Mouse (Mus musculus): Measurements from ENCODE around the gene Kif1b. TPM values are rescaled to one million over a fixed set of nuclear protein-coding genes. Genes with fewer than 3 reads are reported as not detected.

The Kif1b gene
- total and polyA plus RNA-seq, 3 experiments, result 10.0 to 27.6 (median 17.0) TPM

DNA sequence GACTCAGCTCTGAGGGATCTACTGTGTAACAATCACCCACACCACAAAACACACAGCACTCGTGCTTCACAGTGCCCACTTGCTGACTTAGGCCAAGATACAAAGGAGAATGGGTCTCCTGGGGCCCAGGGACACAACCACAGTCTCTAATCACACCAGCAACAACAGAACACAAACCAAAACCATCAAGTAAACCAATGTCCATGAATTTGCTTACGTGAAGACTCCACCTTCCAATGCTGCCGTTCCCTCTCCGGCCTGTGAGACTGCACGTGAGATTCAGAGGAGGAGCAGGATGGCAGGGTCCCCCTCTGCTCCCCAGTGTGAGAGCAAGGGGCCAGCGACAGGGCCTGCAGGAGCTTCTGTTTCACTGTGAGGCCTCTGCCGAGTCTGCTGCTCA is 25.2 kb upstream of the Kif1b start:
- Histone ChIP-seq H3K4me2 (ENCODE audit: insufficient read depth, low read depth, poor library complexity, severe bottlenecking) (no peak overlapping the region), H3K9me3 (replicated peaks; ENCODE audit: low read length) (peaks cover 5% of the 10 kb centered on the region), H3K9ac (ENCODE audit: insufficient read depth, low read depth) (no peak overlapping the region), H3K79me2 (replicated peaks; ENCODE audit: control insufficient read depth, extremely low read depth, insufficient read depth, poor library complexity, severe bottlenecking) (no peaks in the 10 kb centered on the region), H3K36me3 (replicated peaks in 1 of 2; ENCODE audit: control insufficient read depth in 1 of 2, insufficient read depth in 1 of 2, low read length in 1 of 2) (peaks cover 72 to 90% of the 10 kb centered on the region in 2 experiments), H3K27me3 (replicated peaks) (no peaks in the 10 kb centered on the region), H3K27ac (ENCODE audit: insufficient read depth, low read depth) (no peak overlapping the region), H3K4me1 (ENCODE audit: control insufficient read depth in 1 of 2, insufficient read depth in 2 of 2) (no peaks in the 10 kb centered on the region), H3K4me3 (replicated peaks in 1 of 3; ENCODE audit: low read depth in 2 of 3, low read length in 2 of 3, poor library complexity in 1 of 3) (no peak overlapping the region)
- dilution Hi-C loops (cut with MboI; ENCODE audit: extremely low pct_ligation_motif_present, extremely low pct_unique_long_range_greater_than_20kb, low sequenced_read_pairs) (no loop called here), in situ Hi-C loops (cut with MboI; ENCODE audit: low pct_ligation_motif_present, low pct_unique_long_range_greater_than_20kb, low sequenced_read_pairs) (no loop called here)
- no peak for DNase-seq (ENCODE audit: extremely low read depth)
- TF ChIP-seq GABPA (IDR thresholded peaks at IDR 0.05; ENCODE audit: insufficient replicate concordance, low read depth, low read length), result no peak

DNA sequence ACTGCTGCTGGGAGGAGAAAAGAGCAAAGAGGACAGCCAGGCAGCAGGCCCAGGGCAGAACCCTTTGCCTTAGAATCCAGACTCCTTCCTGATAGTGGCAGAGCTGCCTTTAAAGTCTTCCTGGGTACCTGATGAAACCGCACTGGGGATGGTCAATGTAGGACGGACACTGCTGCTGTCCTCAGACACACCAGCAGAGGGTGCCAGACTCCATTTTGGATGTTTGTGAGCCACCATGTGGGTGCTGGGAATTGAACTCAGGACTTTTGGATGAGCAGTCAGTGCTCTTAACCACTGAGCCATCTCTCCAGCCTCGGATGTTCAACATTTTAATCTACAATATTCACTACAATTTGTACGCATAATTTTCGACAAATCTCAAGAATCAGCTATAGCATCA is 23.0 kb upstream of the Kif1b start:
- in situ Hi-C loops (cut with MboI; ENCODE audit: low pct_ligation_motif_present, low pct_unique_long_range_greater_than_20kb, low sequenced_read_pairs) (no loop called here), dilution Hi-C loops (cut with MboI; ENCODE audit: extremely low pct_ligation_motif_present, extremely low pct_unique_long_range_greater_than_20kb, low sequenced_read_pairs) (no loop called here)
- Histone ChIP-seq H3K9ac (ENCODE audit: insufficient read depth, low read depth) (no peak overlapping the region), H3K4me1 (ENCODE audit: control insufficient read depth in 1 of 2, insufficient read depth in 2 of 2) (peaks cover 3 to 12% of the 10 kb centered on the region in 2 experiments; a peak in 3 of 4 replicates), H3K4me3 (replicated peaks in 1 of 3; ENCODE audit: low read depth in 2 of 3, low read length in 2 of 3, poor library complexity in 1 of 3) (no peak overlapping the region), H3K9me3 (replicated peaks; ENCODE audit: low read length) (peaks cover 5% of the 10 kb centered on the region), H3K4me2 (ENCODE audit: insufficient read depth, low read depth, poor library complexity, severe bottlenecking) (no peak overlapping the region), H3K36me3 (replicated peaks in 1 of 2; ENCODE audit: control insufficient read depth in 1 of 2, insufficient read depth in 1 of 2, low read length in 1 of 2) (peaks cover 58 to 79% of the 10 kb centered on the region in 2 experiments), H3K27me3 (replicated peaks) (no peaks in the 10 kb centered on the region), H3K27ac (ENCODE audit: insufficient read depth, low read depth) (no peak overlapping the region), H3K79me2 (replicated peaks; ENCODE audit: control insufficient read depth, extremely low read depth, insufficient read depth, poor library complexity, severe bottlenecking) (no peaks in the 10 kb centered on the region)
- TF ChIP-seq JUN (IDR thresholded peaks at IDR 0.05; ENCODE audit: insufficient read depth, low read depth, low read length) (no peak), CTCF (conservative IDR thresholded peaks at IDR 0.05 in 1 of 2, IDR thresholded peaks at IDR 0.05 in 1 of 2; ENCODE audit: low read depth in 2 of 2, low read length in 2 of 2) (peak in 1 of 2 experiments; percentile 24; a peak in 2 of 4 replicates)
- DNase-seq (ENCODE audit: extremely low read depth), result no peak

DNA sequence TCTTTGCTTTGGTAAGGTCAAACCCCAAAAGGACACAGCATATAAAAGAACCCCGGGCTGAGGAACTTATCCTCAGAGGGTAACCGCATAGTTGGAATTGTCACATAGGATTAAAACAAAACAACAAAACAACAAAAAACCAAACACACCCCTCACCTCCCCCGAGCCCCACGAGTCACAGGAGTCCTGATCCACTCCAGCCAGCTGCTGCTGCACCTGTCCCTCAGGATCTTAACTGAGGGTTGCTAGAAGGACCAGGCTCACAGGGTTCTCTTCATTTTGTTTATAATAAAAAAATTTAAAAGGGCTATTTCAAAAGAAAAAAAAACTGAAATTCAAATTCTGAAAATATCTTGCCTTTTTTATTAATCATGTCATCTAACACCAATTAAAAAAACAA is 21.2 kb upstream of the Kif1b start:
- in situ Hi-C loops (cut with MboI; ENCODE audit: low pct_ligation_motif_present, low pct_unique_long_range_greater_than_20kb, low sequenced_read_pairs) (loop anchor here (10.0 kb wide), 1 partner anchor 184 kb away; no protein-coding TSS in a partner anchor), dilution Hi-C loops (cut with MboI; ENCODE audit: extremely low pct_ligation_motif_present, extremely low pct_unique_long_range_greater_than_20kb, low sequenced_read_pairs) (no loop called here)
- no peak for DNase-seq (ENCODE audit: extremely low read depth)
- H3K36me3 ChIP-seq (replicated peaks in 1 of 2; ENCODE audit: control insufficient read depth in 1 of 2, insufficient read depth in 1 of 2, low read length in 1 of 2), result peaks cover 41 to 61% of the 10 kb centered on the region in 2 experiments
- peaks cover 5% of the 10 kb centered on the region for H3K9me3 ChIP-seq (replicated peaks; ENCODE audit: low read length)
- H3K4me1 ChIP-seq (ENCODE audit: control insufficient read depth in 1 of 2, insufficient read depth in 2 of 2), result peaks cover 3 to 13% of the 10 kb centered on the region in 2 experiments; a peak in 3 of 4 replicates
- no peak overlapping the region for H3K27ac ChIP-seq (ENCODE audit: insufficient read depth, low read depth)
- H3K27me3 ChIP-seq (replicated peaks), result no peaks in the 10 kb centered on the region
- no peak overlapping the region for H3K4me3 ChIP-seq (replicated peaks in 1 of 3; ENCODE audit: low read depth in 2 of 3, low read length in 2 of 3, poor library complexity in 1 of 3)
- TF ChIP-seq USF2 (conservative IDR thresholded peaks at IDR 0.05; ENCODE audit: low read depth, low read length) (no peak), PAX5 (IDR thresholded peaks at IDR 0.05; ENCODE audit: low read length) (no peak), SIN3A (IDR thresholded peaks at IDR 0.05; ENCODE audit: low read length) (no peak), MEF2A (IDR thresholded peaks at IDR 0.05; ENCODE audit: borderline replicate concordance, low read depth, low read length) (no peak), HCFC1 (IDR thresholded peaks at IDR 0.05; ENCODE audit: low read depth, low read length) (no peak), MAX (IDR thresholded peaks at IDR 0.05; ENCODE audit: low read length) (no peak)
- H3K79me2 ChIP-seq (replicated peaks; ENCODE audit: control insufficient read depth, extremely low read depth, insufficient read depth, poor library complexity, severe bottlenecking), result no peaks in the 10 kb centered on the region
- H3K9ac ChIP-seq (ENCODE audit: insufficient read depth, low read depth), result no peak overlapping the region
- no peak overlapping the region for H3K4me2 ChIP-seq (ENCODE audit: insufficient read depth, low read depth, poor library complexity, severe bottlenecking)
